Mouse (Mus musculus) 3134 (cell line): ENCODE measurements around the gene Nectin3.

ENCODE experiments used
- DNase-seq: peaks from one replicate; pipeline ENCODE4 v3.0.0-alpha.2; 2011; ENCODE audit warnings: low spot score; ENCODE audit not compliant: insufficient read length; ENCODE audit errors: extremely low read depth

The Nectin3 gene

GRCm38 (mm10) chr16:46498421-46498789 is at the start of gene Nectin3:
Gene Nectin3 (minus strand): TSS chr16:46498525.
- DNase-seq: no peak

GRCm38 (mm10) chr16:46538092-46538491 is 39.8 kb upstream of the Nectin3 start:
- no peak for DNase-seq

DNA sequence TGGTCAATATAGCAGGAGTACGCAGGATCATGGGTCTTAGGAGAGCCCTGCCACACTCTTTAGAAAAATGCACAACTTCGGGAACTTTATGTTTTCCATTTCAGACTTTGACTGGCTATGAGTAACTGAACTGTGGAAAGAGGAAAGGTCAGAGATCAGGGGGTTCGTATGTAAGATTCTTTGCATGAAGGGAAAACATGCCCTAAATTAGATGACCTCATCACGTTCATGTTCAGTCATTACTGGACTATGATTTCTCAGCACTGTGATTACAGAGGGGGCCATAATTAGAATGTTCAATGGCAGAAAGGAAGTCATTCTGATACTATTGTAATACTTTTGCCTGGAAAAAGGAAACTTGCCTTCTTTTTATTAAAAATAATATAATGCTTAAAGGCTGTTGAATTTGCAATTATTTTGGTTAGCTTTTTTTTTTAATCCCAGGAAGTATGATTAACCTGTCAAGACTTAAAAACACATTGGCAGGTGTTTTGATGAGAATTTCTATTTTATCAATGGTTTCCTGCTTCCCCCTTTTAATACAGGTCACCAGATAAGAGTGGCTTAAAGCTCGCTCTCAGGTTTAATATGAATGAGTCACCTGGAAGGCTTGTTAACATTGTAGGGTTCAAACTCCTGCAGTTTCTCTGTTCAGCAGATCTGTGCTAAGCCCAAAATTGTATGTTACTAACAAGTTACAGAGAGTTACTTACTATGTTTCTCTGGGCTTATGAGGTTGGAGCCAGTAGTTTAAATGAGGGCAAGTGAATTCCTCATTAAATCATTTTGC is 34.3 kb upstream of the Nectin3 start:
- DNase-seq: no peak

- no peak for DNase-seq
Measured at GRCm38 (mm10) chr16:46531023-46531422, 32.7 kb upstream of the Nectin3 start.

DNA sequence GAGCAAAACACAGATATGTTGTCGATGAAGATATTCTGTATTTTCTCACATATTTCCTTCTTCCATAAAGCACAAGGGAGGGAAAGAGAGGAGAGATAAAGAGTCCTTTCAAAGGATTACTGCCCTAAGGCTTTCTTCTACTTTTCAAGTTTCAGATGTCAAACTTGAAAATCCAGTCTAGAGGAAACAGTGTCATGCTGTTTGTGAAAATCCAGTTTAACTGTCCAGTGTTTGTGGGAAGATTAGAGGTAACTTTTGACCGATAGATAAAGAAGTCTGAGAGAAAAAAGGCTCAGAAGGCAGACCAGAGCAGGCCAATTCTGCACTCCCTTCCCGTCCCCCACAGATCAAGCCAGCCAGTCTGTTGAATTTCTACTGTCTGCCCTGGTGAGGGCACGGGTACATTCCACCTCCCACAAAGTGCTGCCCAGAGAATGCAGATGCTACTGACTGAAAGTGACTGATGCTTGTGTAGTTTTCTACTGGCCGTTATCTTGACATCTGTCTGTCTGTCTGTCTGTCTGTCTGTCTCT is 22.6 kb upstream of the Nectin3 start:
- no peak for DNase-seq

DNA sequence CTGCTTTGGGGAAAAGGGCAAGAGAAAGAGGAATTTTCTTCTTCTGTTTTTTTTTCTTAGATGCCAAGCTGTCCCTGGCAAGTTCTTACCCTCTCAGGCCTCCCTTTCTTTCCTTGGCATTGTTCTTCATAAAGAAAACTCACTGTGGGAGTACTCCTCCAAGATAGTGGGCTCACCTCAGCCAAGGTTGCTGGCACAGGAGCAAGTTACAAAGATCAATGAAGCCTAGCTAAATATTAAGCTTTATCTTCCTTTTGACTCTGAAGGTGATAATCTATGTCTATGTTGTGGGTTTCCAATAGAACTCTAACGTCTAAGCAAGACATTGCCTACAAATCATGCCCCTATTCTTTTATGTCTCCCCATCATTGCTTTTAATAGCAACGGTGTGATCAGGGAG is 21.3 kb upstream of the Nectin3 start:
- no peak for DNase-seq

- DNase-seq: no peak
Measured at GRCm38 (mm10) chr16:46507944-46508333, 9.6 kb upstream of the Nectin3 start.

- no peak for DNase-seq
Measured at GRCm38 (mm10) chr16:46507260-46507943, 9.1 kb upstream of the Nectin3 start.

GRCm38 (mm10) chr16:46504006-46504405 is 5.7 kb upstream of the Nectin3 start:
- peak; percentile 19 for DNase-seq

DNA sequence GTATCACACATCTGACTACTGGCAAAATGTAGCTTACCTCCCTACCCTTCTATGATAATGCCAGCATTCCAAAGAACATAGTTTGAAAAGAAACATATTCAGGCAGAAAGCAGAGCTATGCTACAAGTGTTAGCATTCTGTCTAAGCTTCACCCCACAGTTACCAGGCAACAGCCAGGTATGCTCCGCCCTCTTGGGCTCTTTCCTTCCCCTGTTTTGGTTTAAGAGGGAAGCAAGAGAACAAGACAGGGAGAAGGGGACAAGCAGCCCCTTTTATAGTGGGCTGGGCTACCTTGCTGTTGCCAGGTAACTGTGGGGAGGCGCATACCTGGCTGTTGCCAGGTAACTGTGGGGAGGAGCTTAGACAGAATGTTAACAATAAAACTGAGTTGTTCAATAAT is 4.0 kb upstream of the Nectin3 start:
- no peak for DNase-seq

- DNase-seq: no peak
Measured at GRCm38 (mm10) chr16:46500759-46501158, 2.4 kb upstream of the Nectin3 start.

DNA sequence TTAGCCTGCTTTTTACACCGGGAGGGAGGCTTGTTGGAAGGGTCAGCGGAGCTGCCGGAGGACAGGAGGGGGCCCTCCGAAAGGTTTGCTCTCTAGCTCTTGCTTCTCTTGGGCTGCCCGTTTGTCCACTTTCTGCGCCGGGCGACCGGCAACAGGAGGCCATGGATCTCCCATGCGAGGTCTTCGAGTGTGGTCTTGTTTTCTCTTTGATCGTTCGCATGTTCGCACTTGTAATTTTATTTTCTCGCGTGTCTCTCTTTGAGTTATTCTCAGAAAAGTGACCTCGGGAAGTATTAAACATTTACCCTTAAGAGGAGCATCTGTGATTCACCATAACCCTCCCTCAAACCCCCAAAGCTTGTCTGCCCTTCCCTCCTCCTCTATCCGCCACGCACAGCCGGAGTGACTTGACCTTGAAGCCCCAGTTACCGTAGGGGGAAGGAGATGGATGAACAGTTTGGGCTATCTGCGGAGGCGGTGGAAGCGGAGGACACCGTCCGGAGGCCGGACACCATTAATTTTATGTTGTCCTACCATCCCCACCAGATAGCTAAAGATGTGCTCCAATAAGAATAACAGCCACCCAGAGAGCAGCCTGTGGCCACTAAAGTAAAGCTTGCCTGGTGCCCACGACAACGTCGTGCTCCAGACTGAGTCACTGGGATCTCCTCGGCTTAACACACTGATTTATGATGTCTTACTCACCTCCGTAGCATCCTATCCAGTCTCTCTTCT is 472 bp downstream of the Nectin3 start:
- peak; percentile 38 for DNase-seq

- DNase-seq: peak; percentile 95
Measured at GRCm38 (mm10) chr16:46496889-46497685, 1.2 kb downstream of the Nectin3 start.

- peak; percentile 81 for DNase-seq
Measured at GRCm38 (mm10) chr16:46496031-46496868, 2.1 kb downstream of the Nectin3 start.

- DNase-seq: no peak
Measured at GRCm38 (mm10) chr16:46495201-46495600, 3.1 kb downstream of the Nectin3 start.

DNA sequence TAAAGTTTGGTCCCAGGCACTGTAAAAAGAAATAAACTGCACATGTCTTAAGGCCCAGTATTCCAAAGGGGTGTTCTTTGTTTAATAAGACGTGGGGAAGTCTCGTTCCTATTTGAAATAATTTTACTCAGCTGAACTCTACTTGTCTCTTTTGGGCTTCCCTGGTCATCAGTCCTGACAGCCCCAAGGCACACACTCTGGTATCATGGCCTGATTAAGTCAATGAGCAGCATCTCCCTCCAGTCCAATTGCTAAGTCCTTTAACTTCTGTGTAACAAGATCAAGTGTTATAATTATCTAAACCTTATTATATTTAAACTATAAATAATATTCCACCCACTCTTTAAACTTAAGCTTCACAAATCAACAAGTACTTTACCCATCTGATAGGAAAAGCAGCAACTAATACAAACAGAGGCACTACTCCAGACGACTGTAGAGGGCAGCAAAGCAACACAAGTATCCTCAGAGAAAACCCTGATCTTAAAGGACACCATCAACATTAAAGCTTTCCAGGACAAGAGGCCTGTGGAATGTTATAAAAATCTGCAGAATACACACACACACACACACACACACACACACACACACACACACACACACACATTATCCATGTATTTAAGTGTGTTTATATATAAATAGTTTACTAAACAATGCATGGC is 10.8 kb downstream of the Nectin3 start:
- DNase-seq: no peak

DNA sequence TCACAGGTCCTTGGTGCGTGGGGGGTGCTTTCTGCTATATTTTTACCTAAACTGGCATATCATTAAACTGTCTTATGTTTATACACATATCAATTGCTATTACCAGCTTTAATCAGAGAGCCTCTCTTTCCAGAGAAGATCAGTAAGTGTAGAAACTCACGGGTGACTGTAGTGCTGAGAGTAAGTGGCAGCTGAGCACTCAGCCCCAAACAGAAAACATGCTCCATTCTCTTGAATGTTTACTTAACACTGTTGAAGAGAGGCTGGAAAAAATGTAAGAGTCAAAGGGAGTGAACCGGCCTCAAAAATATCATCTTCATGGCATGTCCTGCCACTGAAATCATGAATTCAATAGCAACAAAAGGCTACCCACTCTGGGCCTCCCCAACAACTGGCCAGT is 21.0 kb downstream of the Nectin3 start:
- no peak for DNase-seq

- no peak for DNase-seq
Measured at GRCm38 (mm10) chr16:46451421-46451820, 46.9 kb downstream of the Nectin3 start.

DNA sequence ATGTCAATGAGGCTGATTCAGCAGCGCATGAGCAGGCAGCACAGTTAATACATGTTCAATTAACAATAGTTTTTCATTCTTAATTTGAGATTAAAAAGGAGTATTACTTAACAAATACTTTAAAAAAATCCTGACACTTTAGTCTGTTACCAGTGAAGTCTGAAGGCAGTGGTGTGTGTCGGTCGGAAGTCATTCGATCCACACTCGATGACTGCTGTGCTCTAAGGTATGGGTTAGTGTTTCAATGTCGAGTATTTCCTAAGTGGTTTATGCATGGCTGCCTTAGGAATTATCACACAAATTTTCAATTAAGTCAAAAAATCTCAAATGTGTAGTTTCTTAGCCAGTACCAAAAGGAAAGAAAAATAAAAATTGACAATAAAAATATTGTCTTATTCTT is 49.3 kb downstream of the Nectin3 start:
- no peak for DNase-seq
